Mouse (Mus musculus) fat pad, adult 2 months (tissue): Measurements from ENCODE around the gene B3gnt9.

Source experiments
- DNase-seq: peaks from one replicate; pipeline ENCODE4 v3.0.0-alpha.2; 2011; ENCODE audit warnings: low read depth, low spot score; ENCODE audit errors: extremely low read depth

The B3gnt9 gene

GRCm38 (mm10) chr8:105217926-105218522, 36.9 kb downstream of the B3gnt9 start:
- no peak for DNase-seq

- no peak for DNase-seq
These were observed 40.8 kb downstream of the B3gnt9 start for GRCm38 (mm10) chr8:105214104-105214503.

- no peak for DNase-seq
These were observed 45.5 kb downstream of the B3gnt9 start for GRCm38 (mm10) chr8:105209153-105210110.

- DNase-seq, result no peak
These were observed 47.2 kb downstream of the B3gnt9 start for GRCm38 (mm10) chr8:105207675-105208273.

- DNase-seq, result no peak
These were observed 48.1 kb downstream of the B3gnt9 start for GRCm38 (mm10) chr8:105206766-105207275.

GRCm38 (mm10) chr8:105205748-105206147, 49.2 kb downstream of the B3gnt9 start:
- DNase-seq, result no peak
